Mouse (Mus musculus) MEL (cell line): Measurements from ENCODE around the gene Trmt11. TPM values are rescaled to one million over a fixed set of nuclear protein-coding genes. Genes with fewer than 3 reads are reported as not detected.
"Not testable (repeated sequence)": the region's sequence is repeated elsewhere in the genome, so short reads cannot be mapped to it uniquely, and the experiment has no call there.

ENCODE experiments used
- DNase-seq: peaks from one replicate; pipeline ENCODE4 v3.0.0; 2011; ENCODE audit warnings: low read depth, low spot score
- H3K27ac ChIP-seq: 2 replicates; pipeline ENCODE4 v1.5.1; 2012; ENCODE audit warnings: low read depth, mild to moderate bottlenecking, control low read depth, low read length, moderate library complexity; ENCODE audit not compliant: control insufficient read depth
- H3K27me3 ChIP-seq, 2 experiments: fragments of 150-350 bp in 1 of 2; sonication (generic) in 1 of 2; 2 replicates each; pipeline ENCODE4 v1.6.1; 2012; ENCODE audit warnings: low read length in 2 of 2, mild to moderate bottlenecking in 2 of 2, improper control_type of control experiment in 1 of 2, moderate library complexity in 1 of 2; ENCODE audit not compliant: insufficient read depth in 2 of 2, control insufficient read depth in 1 of 2
- H3K36me3 ChIP-seq, 2 experiments: 2 replicates each; pipeline ENCODE4 v1.6.1; 2012 to 2014; ENCODE audit warnings: low read length in 2 of 2, improper control_type of control experiment in 1 of 2, inconsistent platforms in 1 of 2, mild to moderate bottlenecking in 1 of 2; ENCODE audit not compliant: insufficient read depth in 2 of 2, control insufficient read depth in 1 of 2
- H3K4me1 ChIP-seq, 2 experiments: fragments of 150-350 bp in 1 of 2; sonication (generic) in 1 of 2; 2 replicates each; pipeline ENCODE4 v1.6.1; 2012; ENCODE audit warnings: low read length in 2 of 2, improper control_type of control experiment in 1 of 2, mild to moderate bottlenecking in 1 of 2; ENCODE audit not compliant: insufficient read depth in 2 of 2, control insufficient read depth in 1 of 2
- H3K4me3 ChIP-seq, 2 experiments: fragments of 150-350 bp in 1 of 2; sonication (generic) in 1 of 2; 2 replicates each; pipeline ENCODE4 v1.5.1; 2012; ENCODE audit warnings: low read depth in 2 of 2, low read length in 2 of 2, mild to moderate bottlenecking in 2 of 2, moderate library complexity in 2 of 2, control low read depth in 1 of 2, improper control_type of control experiment in 1 of 2; ENCODE audit not compliant: control insufficient read depth in 1 of 2, insufficient read depth in 1 of 2
- H3K79me2 ChIP-seq: 2 replicates; pipeline ENCODE4 v1.6.1; 2012; ENCODE audit warnings: mild to moderate bottlenecking, low read length, moderate library complexity; ENCODE audit not compliant: control insufficient read depth, poor library complexity, insufficient read depth
- H3K9ac ChIP-seq: 2 replicates; pipeline ENCODE4 v1.6.1; 2012; ENCODE audit warnings: low read depth, mild to moderate bottlenecking, control low read depth, low read length, moderate library complexity; ENCODE audit not compliant: control insufficient read depth, poor library complexity, severe bottlenecking
- H3K9me3 ChIP-seq: fragments of 150-350 bp; sonication (generic); replicated peaks from 2 replicates; pipeline ENCODE4 v1.6.1; 2012; ENCODE audit warnings: mild to moderate bottlenecking, low read length, improper control_type of control experiment, moderate library complexity; ENCODE audit not compliant: insufficient read depth
- BHLHE40 ChIP-seq: IDR thresholded peaks from 2 replicates; pipeline ENCODE4 v1.6.1; 2012; ENCODE audit warnings: low read depth, mild to moderate bottlenecking, inconsistent platforms, low read length, improper control_type of control experiment, borderline replicate concordance
- CHD1 ChIP-seq: IDR thresholded peaks from 2 replicates; pipeline ENCODE4 v1.6.1; 2012; ENCODE audit warnings: low read depth, mild to moderate bottlenecking, inconsistent platforms, low read length, improper control_type of control experiment
- CTCF ChIP-seq, 3 experiments: IDR thresholded peaks in 2 of 3; conservative IDR thresholded peaks in 1 of 3; 2 replicates each; pipeline ENCODE4 v1.5.1; 2011 to 2012; ENCODE audit warnings: low read length in 3 of 3, low read depth in 2 of 3, mild to moderate bottlenecking in 2 of 3, improper control_type of control experiment in 1 of 3, inconsistent platforms in 1 of 3, mixed read lengths in 1 of 3, moderate library complexity in 1 of 3; ENCODE audit not compliant: control insufficient read depth in 1 of 3, insufficient read depth in 1 of 3, poor library complexity in 1 of 3, severe bottlenecking in 1 of 3
- GATA1 ChIP-seq: IDR thresholded peaks from 2 replicates; pipeline ENCODE4 v1.6.1; 2011; ENCODE audit warnings: low read depth, low read length, improper control_type of control experiment
- KAT2A ChIP-seq: conservative IDR thresholded peaks from 2 replicates; pipeline ENCODE4 v1.6.1; 2012; ENCODE audit warnings: low read depth, low read length, improper control_type of control experiment, inconsistent platforms
- MAFK ChIP-seq: IDR thresholded peaks from 2 replicates; pipeline ENCODE4 v1.6.1; 2011; ENCODE audit warnings: low read depth, mild to moderate bottlenecking, low read length, improper control_type of control experiment, borderline replicate concordance
- MAX ChIP-seq: IDR thresholded peaks from 2 replicates; pipeline ENCODE4 v1.6.1; 2011; ENCODE audit warnings: low read length, improper control_type of control experiment
- MAZ ChIP-seq: IDR thresholded peaks from 2 replicates; pipeline ENCODE4 v1.6.1; 2012; ENCODE audit warnings: low read depth, mild to moderate bottlenecking, inconsistent platforms, low read length, improper control_type of control experiment
- POLR2AphosphoS5 ChIP-seq: IDR thresholded peaks from 2 replicates; pipeline ENCODE4 v1.6.1; 2012; ENCODE audit warnings: low read depth, borderline replicate concordance, mild to moderate bottlenecking, inconsistent platforms, low read length, moderate library complexity, mixed read lengths
- RAD21 ChIP-seq: IDR thresholded peaks from 2 replicates; pipeline ENCODE4 v1.6.1; 2011; ENCODE audit warnings: mild to moderate bottlenecking, low read depth, low read length, improper control_type of control experiment
- TCF12 ChIP-seq: IDR thresholded peaks from 2 replicates; pipeline ENCODE4 v1.6.1; 2014; ENCODE audit warnings: low read depth, mild to moderate bottlenecking, inconsistent platforms, low read length, improper control_type of control experiment, moderate library complexity
- USF1 ChIP-seq: IDR thresholded peaks from 2 replicates; pipeline ENCODE4 v1.6.1; 2014; ENCODE audit warnings: low read depth, mild to moderate bottlenecking, inconsistent platforms, low read length, improper control_type of control experiment, moderate library complexity
- USF2 ChIP-seq, 2 experiments: IDR thresholded peaks; 2 replicates each; pipeline ENCODE4 v1.6.1; 2011 to 2012; ENCODE audit warnings: improper control_type of control experiment in 2 of 2, low read length in 2 of 2, borderline replicate concordance in 1 of 2, inconsistent platforms in 1 of 2, low read depth in 1 of 2, mild to moderate bottlenecking in 1 of 2; ENCODE audit not compliant: insufficient read depth in 1 of 2
- ZC3H11A ChIP-seq: IDR thresholded peaks from 2 replicates; pipeline ENCODE4 v1.6.1; 2012; ENCODE audit warnings: low read depth, mild to moderate bottlenecking, inconsistent platforms, low read length, improper control_type of control experiment
- ZMIZ1 ChIP-seq: IDR thresholded peaks from 2 replicates; pipeline ENCODE4 v1.6.1; 2012; ENCODE audit warnings: low read depth, mild to moderate bottlenecking, inconsistent platforms, low read length, improper control_type of control experiment, moderate library complexity
- ZNF384 ChIP-seq: IDR thresholded peaks from 2 replicates; pipeline ENCODE4 v1.6.1; 2012; ENCODE audit warnings: low read depth, mild to moderate bottlenecking, inconsistent platforms, low read length, improper control_type of control experiment
- polyA plus RNA-seq, 2 experiments: library from polyadenylated mRNA; stranded (reverse) in 1 of 2; unstranded in 1 of 2; fragments of >175 nt in 1 of 2; fragments of >200 nt in 1 of 2; gene quantifications; 2 replicates each; pipeline versions ENCODE4 v1.2.1 to v1.2.4; 2012; ENCODE audit warnings: low replicate concordance in 2 of 2, low read depth in 1 of 2; ENCODE audit not compliant: insufficient read length in 2 of 2, insufficient read depth in 1 of 2, missing spikeins in 1 of 2
- total RNA-seq: library from RNA; depleted of rRNA; stranded (reverse); fragments of 300-350 nt; gene quantifications from 2 replicates; pipeline ENCODE4 v1.2.3, GENCODE M21; 2012

Trmt11 gene
- total and polyA plus RNA-seq, 3 experiments: 15.8 to 22.6 TPM; not detected in 1

GRCm38 (mm10) chr10:30552377-30552776, 48.2 kb downstream of the Trmt11 start (continued):
- no peak for TF ChIP-seq TCF12
- TF ChIP-seq, all 39 proteins: peak for 0

DNA sequence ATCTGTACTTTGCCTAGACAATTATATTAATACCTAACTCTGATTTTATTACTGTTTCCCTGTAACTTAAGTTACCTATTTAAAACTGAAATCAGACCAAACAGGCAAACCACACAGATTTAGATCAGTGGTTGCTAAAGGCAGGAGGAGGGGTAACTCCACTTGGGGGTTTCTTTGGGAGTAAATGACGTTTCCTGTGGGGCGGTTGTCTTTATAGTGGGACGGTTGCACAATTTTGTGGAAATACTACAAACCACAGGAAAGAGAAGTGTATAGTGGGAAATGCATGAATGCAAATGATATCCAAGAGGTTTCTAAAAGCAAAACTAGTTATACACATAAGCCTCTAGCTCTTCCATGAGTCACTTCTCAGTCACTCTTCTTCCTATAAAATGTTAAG, 50.6 kb downstream of the Trmt11 start:
- H3K9me3 ChIP-seq: no peaks in the 10 kb centered on the region
- H3K4me3 ChIP-seq: no peak overlapping the region
- H3K27ac ChIP-seq: no peak overlapping the region
- TF ChIP-seq ZC3H11A: no peak
- TF ChIP-seq POLR2AphosphoS5: no peak
- no peak for TF ChIP-seq KAT2A
- TF ChIP-seq BHLHE40: no peak
- TF ChIP-seq CHD1: no peak
- no peak for TF ChIP-seq MAFK
- no peak for TF ChIP-seq MAX
- no peak for TF ChIP-seq ZMIZ1
- H3K4me1 ChIP-seq: no peaks in the 10 kb centered on the region
- DNase-seq: no peak
- H3K27me3 ChIP-seq: no peaks in the 10 kb centered on the region
- H3K36me3 ChIP-seq: peaks cover 0 to 14% of the 10 kb centered on the region in 2 experiments; a peak in 2 of 4 replicates
- H3K9ac ChIP-seq: no peak overlapping the region
- no peaks in the 10 kb centered on the region for H3K79me2 ChIP-seq

DNA sequence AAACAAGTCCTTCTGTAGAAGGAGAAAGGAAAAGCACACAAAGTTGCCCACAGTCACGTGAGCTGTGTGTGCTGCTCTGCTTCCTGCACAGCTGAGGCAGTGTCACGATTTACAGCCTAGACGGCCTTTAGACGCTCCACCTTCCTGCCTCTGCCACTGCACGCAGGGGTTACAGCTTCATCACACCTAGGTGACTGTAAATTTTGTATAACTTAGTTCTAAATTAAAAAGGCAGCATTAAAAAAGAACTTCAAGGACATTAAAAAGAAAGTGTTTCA, 62.1 kb downstream of the Trmt11 start:
- DNase-seq: no peak

DNA sequence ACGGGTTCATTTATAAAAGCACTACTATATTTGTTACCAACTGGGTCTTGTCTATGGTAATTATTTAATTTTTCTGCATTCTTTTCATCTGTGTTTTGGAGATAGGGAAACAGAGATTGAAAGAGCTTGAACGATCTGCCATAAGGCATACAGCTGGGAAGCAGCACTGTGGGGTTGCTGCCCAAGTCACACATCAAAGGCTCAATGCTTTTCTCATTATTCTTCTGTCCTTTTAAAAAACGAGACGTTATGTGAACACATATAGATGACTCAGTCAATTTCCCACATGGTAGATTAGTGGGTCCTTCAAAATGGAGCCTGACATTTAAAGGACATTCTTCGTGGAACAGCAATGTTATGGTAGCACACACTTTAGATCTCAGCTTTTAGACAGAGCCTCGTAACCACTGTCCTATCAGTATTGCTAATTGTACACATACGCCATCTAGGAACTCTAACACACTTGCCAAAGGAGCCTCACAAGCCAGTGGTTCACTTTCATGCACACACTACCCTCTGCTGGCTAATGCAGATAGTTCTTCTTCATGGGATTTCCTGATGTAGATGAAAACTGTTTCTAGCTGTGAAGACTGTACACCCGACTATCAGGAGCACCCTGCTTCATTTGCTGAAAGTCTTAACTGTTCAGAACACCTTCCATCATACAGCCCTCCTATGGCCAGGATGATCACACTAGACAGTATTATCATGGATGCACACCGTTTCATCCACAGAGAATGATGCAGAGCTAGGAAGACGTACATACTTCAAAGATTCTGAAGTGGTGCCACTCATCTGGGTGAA, 62.6 kb downstream of the Trmt11 start:
- TF ChIP-seq KAT2A (no peak), CTCF (IDR thresholded peaks at IDR 0.05 in 2 of 3, conservative IDR thresholded peaks at IDR 0.05 in 1 of 3; ENCODE audit: control insufficient read depth in 1 of 3, insufficient read depth in 1 of 3, low read depth in 2 of 3, low read length in 3 of 3, poor library complexity in 1 of 3, severe bottlenecking in 1 of 3) (peak in 1 of 3 experiments; percentile 20; a peak in 2 of 6 replicates), POLR2AphosphoS5 (no peak), RAD21 (peak; percentile 11; the same call in 1 of the 2 replicates), ZNF384 (no peak)
- Histone ChIP-seq H3K4me3 (no peak overlapping the region), H3K4me1 (no peaks in the 10 kb centered on the region), H3K9me3 (no peaks in the 10 kb centered on the region), H3K36me3 (peaks cover 0 to 11% of the 10 kb centered on the region in 2 experiments; a peak in 2 of 4 replicates), H3K27me3 (no peaks in the 10 kb centered on the region), H3K9ac (no peak overlapping the region), H3K79me2 (no peaks in the 10 kb centered on the region), H3K27ac (no peak overlapping the region)
- DNase-seq: no peak

More for the DNA sequence above, 62.1 kb downstream of the Trmt11 start:
- H3K27ac ChIP-seq: no peak overlapping the region
- no peak overlapping the region for H3K9ac ChIP-seq
- H3K79me2 ChIP-seq: no peaks in the 10 kb centered on the region
- no peaks in the 10 kb centered on the region for H3K4me1 ChIP-seq
- no peaks in the 10 kb centered on the region for H3K27me3 ChIP-seq
- H3K4me3 ChIP-seq: no peak overlapping the region
- H3K36me3 ChIP-seq: peaks cover 0 to 10% of the 10 kb centered on the region in 2 experiments; a peak in 2 of 4 replicates
- TF ChIP-seq MAZ (no peak), ZNF384 (no peak), ZMIZ1 (no peak), USF1 (no peak), GATA1 (no peak), USF2 (IDR thresholded peaks at IDR 0.05; ENCODE audit: borderline replicate concordance in 1 of 2, insufficient read depth in 1 of 2, low read depth in 1 of 2, low read length in 2 of 2) (no peak)
- no peaks in the 10 kb centered on the region for H3K9me3 ChIP-seq

- H3K79me2 ChIP-seq, H3K9me3 ChIP-seq, H3K4me3 ChIP-seq, H3K9ac ChIP-seq, H3K27me3 ChIP-seq, DNase-seq, H3K4me1 ChIP-seq, H3K36me3 ChIP-seq, H3K27ac ChIP-seq: not testable (repeated sequence)
Measured at GRCm38 (mm10) chr10:30535930-30536329, 64.6 kb downstream of the Trmt11 start.
